Mouse (Mus musculus) forebrain, postnatal 0 days (tissue): ENCODE data around the gene Vgll4. TPM values are rescaled to one million over a fixed set of nuclear protein-coding genes. Genes with fewer than 3 reads are reported as not detected.

ENCODE experiments used
- ATAC-seq: fragments of 200-750 bp; cut with Nextera tagmentation; 2 replicates; pipeline ENCODE4 v1.8.0; 2017; ENCODE audit warnings: mild to moderate bottlenecking, moderate library complexity
- DNase-seq: peaks from one replicate; pipeline ENCODE4 v3.0.0-alpha.2; 2015
- H3K27ac ChIP-seq: fragments of 300-500 bp; sonication (generic); 2 replicates; pipeline ENCODE4 v1.5.1; 2014; ENCODE audit warnings: low read depth, mild to moderate bottlenecking, antibody characterized with exemption, low read length, moderate library complexity, mixed read lengths
- H3K27me3 ChIP-seq: fragments of 300-500 bp; sonication (generic); 2 replicates; pipeline ENCODE4 v1.6.1; 2014; ENCODE audit warnings: mild to moderate bottlenecking, low read length, mixed read lengths; ENCODE audit not compliant: insufficient read depth
- H3K36me3 ChIP-seq: fragments of 300-500 bp; sonication (generic); 2 replicates; pipeline ENCODE4 v1.6.1; 2014; ENCODE audit warnings: mild to moderate bottlenecking, moderate library complexity; ENCODE audit not compliant: insufficient read depth
- H3K4me1 ChIP-seq: fragments of 300-500 bp; sonication (generic); 2 replicates; pipeline ENCODE4 v1.6.1; 2014; ENCODE audit warnings: antibody characterized with exemption; ENCODE audit not compliant: insufficient read depth
- H3K4me2 ChIP-seq: fragments of 300-500 bp; sonication (generic); 2 replicates; pipeline ENCODE4 v1.6.1; 2014; ENCODE audit warnings: low read depth, mild to moderate bottlenecking, moderate library complexity
- H3K4me3 ChIP-seq: fragments of 300-500 bp; sonication (generic); 2 replicates; pipeline ENCODE4 v1.5.1; 2014; ENCODE audit warnings: low read depth, low read length, mixed read lengths
- H3K9ac ChIP-seq: fragments of 300-500 bp; sonication (generic); 2 replicates; pipeline ENCODE4 v1.6.1; 2014; ENCODE audit warnings: mild to moderate bottlenecking
- H3K9me3 ChIP-seq: fragments of 300-500 bp; sonication (generic); 2 replicates; pipeline ENCODE4 v1.6.1; 2016; ENCODE audit warnings: low read length
- CTCF ChIP-seq: sonication (generic); IDR thresholded peaks from 2 replicates; pipeline ENCODE4 v1.5.1; 2016; ENCODE audit warnings: antibody characterized with exemption, control low read depth, low read depth
- WGBS: fragments of 180-500 bp; shearing (Covaris S2); extraction: QIAGEN DNeasy Blood & Tissue Kit; methylation state at CpG from one replicate; pipeline ENCODE4 v1.1.7; 2014; 5-methylcytosine and 5-hydroxymethylcytosine counted together
- polyA plus RNA-seq: library from polyadenylated mRNA; unstranded; fragments of >200 nt; fragmentation: Nextera tagmentation; extraction: Ambion mirVana; gene quantifications from 2 replicates; pipeline ENCODE4 v1.2.1, GENCODE M21; 2015
- total RNA-seq: library from RNA; depleted of rRNA; stranded (reverse); fragments of >200 nt; gene quantifications from 2 replicates; pipeline ENCODE4 v1.2.3, GENCODE M21; 2014

The Vgll4 gene
- total and polyA plus RNA-seq, 2 experiments from 2014 or later = 58.0 to 59.2 TPM

DNA sequence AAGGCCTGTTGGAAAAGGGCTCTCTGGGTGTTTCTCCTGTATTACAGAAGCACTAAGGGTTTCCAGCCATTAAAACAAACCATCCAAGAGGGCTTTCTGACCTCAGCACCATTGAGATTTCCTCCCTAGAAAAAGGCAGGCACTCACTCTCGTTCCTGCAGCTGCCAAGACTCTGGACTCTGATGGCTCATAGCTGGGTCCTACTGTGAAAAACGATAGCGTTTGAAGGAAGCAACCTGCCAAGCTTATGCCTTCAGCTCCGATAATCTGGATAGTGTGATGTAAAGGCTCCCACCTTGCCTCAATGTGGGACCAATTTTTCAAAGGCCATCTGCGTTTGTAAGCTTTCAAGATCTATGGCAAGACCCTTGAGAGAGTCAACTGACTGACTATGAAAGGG, 24.3 kb upstream of the Vgll4 start:
- H3K4me1 ChIP-seq = no peaks in the 10 kb centered on the region
- no peak for DNase-seq
- H3K9ac ChIP-seq = no peak overlapping the region
- no peaks in the 10 kb centered on the region for H3K36me3 ChIP-seq
- 0 out of 2 replicates have a peak, but pooled peaks cover 2% of the 10 kb centered on the region for H3K9me3 ChIP-seq
- no peak overlapping the region for H3K4me3 ChIP-seq
- no peaks in the 10 kb centered on the region for H3K27me3 ChIP-seq
- no peak for ATAC-seq
- no peak overlapping the region for H3K27ac ChIP-seq
- no peak for TF ChIP-seq CTCF
- WGBS = 86% methylated on average over 5 of the region's 5 CpGs
- no peak overlapping the region for H3K4me2 ChIP-seq

DNA sequence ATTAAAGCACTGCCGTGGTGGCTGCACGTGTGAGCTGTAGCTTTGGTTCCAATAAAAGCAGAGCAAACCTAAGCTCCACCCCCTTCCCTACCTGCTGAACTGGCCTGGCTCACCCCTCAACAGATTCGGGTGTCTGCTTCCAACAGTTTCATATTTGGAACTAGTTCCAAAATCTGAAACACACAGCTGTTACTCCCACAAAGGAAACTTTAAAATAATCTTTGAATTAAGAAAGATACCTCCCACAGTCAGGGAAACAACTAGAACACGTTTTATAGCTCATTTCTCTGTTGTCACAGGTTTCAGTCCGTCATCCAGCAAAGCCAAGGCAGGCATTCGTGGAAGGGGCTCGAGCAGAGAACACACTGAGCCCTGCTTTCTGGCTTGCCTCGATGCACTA, 23.9 kb upstream of the Vgll4 start:
- TF ChIP-seq CTCF = no peak
- Histone ChIP-seq H3K4me2 (no peak overlapping the region), H3K9me3 (0 out of 2 replicates have a peak, but pooled peaks cover 2% of the 10 kb centered on the region), H3K27ac (no peak overlapping the region), H3K4me3 (no peak overlapping the region), H3K9ac (no peak overlapping the region), H3K4me1 (no peaks in the 10 kb centered on the region), H3K27me3 (no peaks in the 10 kb centered on the region), H3K36me3 (no peaks in the 10 kb centered on the region)
- DNase-seq (peak; percentile 20), ATAC-seq (no peak)
- 62% methylated on average over 8 of the region's 8 CpGs for WGBS

DNA sequence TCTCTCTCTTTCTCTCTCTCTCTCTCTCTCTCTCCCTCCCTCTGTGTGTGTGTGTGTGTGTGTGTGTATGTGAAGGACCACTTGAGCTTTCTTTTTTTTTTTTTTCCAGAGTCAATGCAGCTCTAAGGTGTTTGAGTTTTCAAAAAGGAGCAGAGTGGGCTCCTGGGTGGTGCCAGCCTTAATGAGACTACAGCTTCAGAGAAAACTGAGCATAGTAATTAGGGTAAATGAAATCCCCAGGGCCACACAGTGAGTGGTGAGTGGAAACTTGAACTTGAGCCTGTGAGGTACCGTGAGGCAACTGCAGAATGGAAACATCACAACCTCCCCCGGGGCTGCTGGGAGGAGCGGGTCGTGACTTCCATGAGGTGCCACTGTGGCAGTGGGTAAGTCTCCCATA, 22.1 kb upstream of the Vgll4 start:
- DNase-seq (no peak), ATAC-seq (no peak)
- Histone ChIP-seq H3K27ac (no peak overlapping the region), H3K27me3 (no peaks in the 10 kb centered on the region), H3K9ac (no peak overlapping the region), H3K4me2 (no peak overlapping the region), H3K36me3 (no peaks in the 10 kb centered on the region), H3K4me3 (no peak overlapping the region), H3K9me3 (0 out of 2 replicates have a peak, but pooled peaks cover 2% of the 10 kb centered on the region), H3K4me1 (no peaks in the 10 kb centered on the region)
- 66% methylated on average over 4 of the region's 4 CpGs for WGBS
- TF ChIP-seq CTCF = no peak

DNA sequence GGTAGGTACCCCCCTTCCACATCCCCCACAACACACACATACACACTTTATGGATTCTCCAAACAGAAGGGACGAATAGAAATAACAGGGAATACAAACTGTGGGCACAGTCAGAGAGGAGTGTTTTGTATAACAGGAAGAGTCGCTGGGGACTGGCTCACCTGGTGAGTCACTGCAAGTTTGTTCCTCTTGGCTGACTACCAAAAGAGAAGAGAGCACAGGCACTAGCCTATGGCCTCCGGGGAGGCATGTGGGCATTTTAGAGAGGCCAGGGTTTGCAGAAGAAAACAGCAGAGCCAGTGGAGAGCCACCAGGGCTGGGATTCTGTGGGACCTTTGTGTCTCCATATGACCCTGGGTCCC, 18.8 kb upstream of the Vgll4 start:
- Histone ChIP-seq H3K4me3 (no peak overlapping the region), H3K36me3 (no peaks in the 10 kb centered on the region), H3K4me2 (no peak overlapping the region), H3K9ac (no peak overlapping the region), H3K27ac (no peak overlapping the region), H3K27me3 (no peaks in the 10 kb centered on the region), H3K9me3 (no peaks in the 10 kb centered on the region), H3K4me1 (no peaks in the 10 kb centered on the region)
- DNase-seq (no peak), ATAC-seq (no peak)
- no peak for TF ChIP-seq CTCF
- WGBS = 63% methylated on average over 3 of the region's 3 CpGs

DNA sequence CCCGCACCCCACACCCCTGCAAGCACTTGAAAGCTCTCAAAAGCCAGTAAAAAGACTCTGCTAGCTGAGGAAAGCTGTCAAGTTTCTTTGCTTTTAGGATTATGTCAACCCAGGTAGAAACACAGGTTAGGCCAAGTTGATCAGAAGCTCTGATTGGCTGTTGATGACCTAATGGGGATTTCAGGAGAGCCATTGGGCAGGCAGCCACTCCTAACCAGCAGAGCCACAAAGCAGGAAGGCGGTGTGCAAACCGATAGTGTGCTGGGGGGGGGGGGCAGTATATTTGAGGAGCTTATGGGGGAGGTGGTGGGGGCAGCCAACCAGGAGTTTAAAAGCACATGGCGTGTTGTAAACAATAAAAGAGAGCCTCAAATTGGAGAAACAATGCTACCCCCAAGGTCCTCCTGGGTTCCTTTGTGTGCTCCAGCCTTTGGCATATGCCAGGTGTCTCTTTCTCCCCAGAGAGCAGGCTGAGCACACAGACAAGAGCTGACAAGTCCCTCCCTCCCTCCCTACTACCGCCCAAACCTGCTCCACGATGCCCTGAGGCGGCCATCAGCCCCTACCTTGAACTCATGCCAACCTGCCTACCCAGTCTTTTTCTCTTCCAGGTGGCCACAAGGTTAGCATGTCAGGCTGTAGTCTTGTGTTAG, 18.3 kb upstream of the Vgll4 start:
- no peak overlapping the region for H3K27ac ChIP-seq
- no peak overlapping the region for H3K9ac ChIP-seq
- DNase-seq (no peak), ATAC-seq (no peak)
- H3K36me3 ChIP-seq = no peaks in the 10 kb centered on the region
- no peaks in the 10 kb centered on the region for H3K27me3 ChIP-seq
- WGBS = 55% methylated on average over 7 of the region's 7 CpGs
- no peak overlapping the region for H3K4me3 ChIP-seq
- no peak overlapping the region for H3K4me2 ChIP-seq
- H3K9me3 ChIP-seq = no peaks in the 10 kb centered on the region
- H3K4me1 ChIP-seq = no peaks in the 10 kb centered on the region
- TF ChIP-seq CTCF = no peak

DNA sequence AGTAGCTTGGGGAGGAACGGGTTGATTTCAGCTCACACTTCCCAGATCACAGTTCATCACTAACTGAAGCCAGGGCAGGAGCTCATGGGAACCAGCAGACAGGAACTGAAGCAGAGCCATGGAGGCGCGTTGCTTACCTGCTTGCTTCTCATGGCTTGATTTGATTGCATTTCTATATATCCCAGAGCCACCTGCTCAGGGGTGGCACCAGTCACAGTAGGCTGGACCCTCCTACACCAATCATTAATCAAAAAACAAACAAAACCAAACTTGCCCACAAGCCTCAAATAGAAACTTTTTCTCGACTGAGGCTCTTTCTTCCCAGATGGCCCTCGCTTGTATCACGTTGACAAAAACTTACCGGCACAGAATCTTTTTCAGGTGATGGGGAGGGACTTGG, 12.9 kb upstream of the Vgll4 start:
- Histone ChIP-seq H3K4me1 (no peaks in the 10 kb centered on the region), H3K27ac (no peak overlapping the region), H3K4me3 (no peak overlapping the region), H3K4me2 (no peak overlapping the region), H3K9ac (no peak overlapping the region), H3K9me3 (no peaks in the 10 kb centered on the region), H3K27me3 (no peaks in the 10 kb centered on the region), H3K36me3 (no peaks in the 10 kb centered on the region)
- no peak for DNase-seq
- TF ChIP-seq CTCF = no peak
- no peak for ATAC-seq
- WGBS = 86% methylated on average over 7 of the region's 7 CpGs

DNA sequence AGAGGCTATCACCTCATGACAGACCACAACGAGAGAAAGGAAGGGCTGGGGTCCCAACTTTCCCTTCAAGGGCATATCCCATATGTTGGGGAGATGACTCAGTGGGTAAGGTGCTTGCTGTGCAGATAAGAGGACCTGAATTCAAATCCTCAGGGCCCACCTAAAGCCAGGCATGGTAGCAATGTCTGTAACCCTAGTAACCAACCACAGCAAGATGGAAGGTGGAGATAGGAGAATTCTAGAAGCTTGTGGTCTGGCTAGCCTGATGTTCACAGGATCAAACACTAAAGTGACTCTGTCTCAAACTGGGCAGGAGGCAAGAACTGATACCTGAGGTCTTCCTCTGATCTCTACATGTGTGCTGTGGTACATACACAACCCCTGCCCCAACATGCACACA, 9.9 kb upstream of the Vgll4 start:
- Histone ChIP-seq H3K27me3 (no peaks in the 10 kb centered on the region), H3K4me1 (no peaks in the 10 kb centered on the region), H3K4me2 (no peak overlapping the region), H3K9me3 (no peaks in the 10 kb centered on the region), H3K4me3 (no peak overlapping the region), H3K9ac (no peak overlapping the region), H3K27ac (no peak overlapping the region), H3K36me3 (no peaks in the 10 kb centered on the region)
- DNase-seq (no peak), ATAC-seq (no peak)
- WGBS = 80% methylated on average over 1 of the region's 1 CpGs
- no peak for TF ChIP-seq CTCF
